In the genomic region with DNA sequence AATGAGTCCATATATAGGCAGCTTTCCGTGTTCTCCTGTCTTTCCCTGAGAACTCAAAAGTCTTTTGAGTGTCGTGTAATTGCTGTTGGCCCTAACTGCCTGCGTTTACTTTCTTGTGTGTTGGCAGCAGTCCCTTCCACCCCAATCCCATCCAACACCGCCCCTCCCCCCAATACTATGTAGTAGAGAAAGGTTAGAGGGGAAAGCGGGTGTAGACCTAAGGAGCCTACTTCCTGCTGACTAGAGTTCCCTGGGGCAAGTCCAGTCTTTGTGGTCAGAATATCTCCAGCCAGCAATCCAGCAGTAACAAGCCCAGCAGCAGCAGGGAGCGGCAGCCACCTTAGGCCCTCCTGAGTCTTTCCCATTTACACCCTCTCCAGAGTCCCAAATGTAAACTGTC, we compare ENCODE assay signal across 31 mouse cellular contexts. TPM values are rescaled to one million over a fixed set of nuclear protein-coding genes. Genes with fewer than 3 reads are reported as not detected.
DNase-seq lines count a peak whose midpoint lies in the region; ATAC-seq and TF ChIP-seq lines count a peak whose summit lies in the region.
"Had no signal": no experiment of that assay in that cellular context is flagged by ENCODE, and none has a peak within 500 bp of the region (broad histone marks: within the 10 kb centered on the region; RNA-seq: fewer than 3 reads in every experiment).

No protein-coding gene starts in this region.

- no peak for TF ChIP-seq CTCF in lung, adult 2 months (IDR thresholded peaks at IDR 0.05; ENCODE audit: insufficient read depth, low read length)
- no peak for TF ChIP-seq CTCF in thymus, adult 2 months (IDR thresholded peaks at IDR 0.05; ENCODE audit: borderline replicate concordance, control insufficient read depth, extremely low read depth, insufficient read depth, low read length, poor library complexity)

- no peak overlapping the region for H3K4me2 ChIP-seq in hindbrain, embryonic 12.5 days (replicated peaks)
- H3K4me2 ChIP-seq in forebrain, embryonic 16.5 days (ENCODE audit: low read length), result no peak overlapping the region
- H3K4me2 ChIP-seq: embryonic facial prominence, embryonic 12.5 days; heart, embryonic 13.5 days; limb, embryonic 15.5 days; liver, embryonic 15.5 days; midbrain, embryonic 15.5 days had no signal

- no peaks in the 10 kb centered on the region for H3K27me3 ChIP-seq in thymus, adult 2 months (ENCODE audit: control insufficient read depth, insufficient read depth, low read length)
- no peaks in the 10 kb centered on the region for H3K27me3 ChIP-seq in hindbrain, embryonic 12.5 days
- H3K27me3 ChIP-seq in forebrain, embryonic 16.5 days (replicated peaks; ENCODE audit: control insufficient read depth, insufficient read depth, low read length), result no peaks in the 10 kb centered on the region
- H3K27me3 ChIP-seq: embryonic facial prominence, embryonic 12.5 days; heart, embryonic 13.5 days; limb, embryonic 15.5 days; liver, embryonic 15.5 days; midbrain, embryonic 15.5 days had no signal

- H3K9me3 ChIP-seq in hindbrain, embryonic 12.5 days (replicated peaks), result no peaks in the 10 kb centered on the region
- no peaks in the 10 kb centered on the region for H3K9me3 ChIP-seq in forebrain, embryonic 16.5 days (ENCODE audit: control insufficient read depth, low read length)
- H3K9me3 ChIP-seq: embryonic facial prominence, embryonic 12.5 days; G1E; hindbrain, embryonic 10.5 days; limb, embryonic 10.5 days; limb, embryonic 15.5 days; liver, embryonic 15.5 days; midbrain, embryonic 10.5 days; midbrain, embryonic 15.5 days had no signal

- no peak overlapping the region for H3K4me3 ChIP-seq in lung, adult 2 months (replicated peaks; ENCODE audit: extremely low read depth, low read depth, low read length)
- no peak overlapping the region for H3K4me3 ChIP-seq in thymus, adult 2 months (ENCODE audit: control insufficient read depth, insufficient read depth, low read length)
- H3K4me3 ChIP-seq in hindbrain, embryonic 12.5 days, result no peak overlapping the region
- no peak overlapping the region for H3K4me3 ChIP-seq in forebrain, embryonic 16.5 days (replicated peaks; ENCODE audit: low read length)
- H3K4me3 ChIP-seq: embryonic facial prominence, embryonic 12.5 days; heart, embryonic 13.5 days; hindbrain, embryonic 10.5 days; limb, embryonic 10.5 days; limb, embryonic 15.5 days; liver, embryonic 15.5 days; midbrain, embryonic 10.5 days; midbrain, embryonic 15.5 days had no signal

- no peaks in the 10 kb centered on the region for H3K4me1 ChIP-seq in lung, adult 2 months (ENCODE audit: control insufficient read depth, insufficient read depth, low read length)
- H3K4me1 ChIP-seq in thymus, adult 2 months (replicated peaks; ENCODE audit: control insufficient read depth, insufficient read depth, low read length), result no peaks in the 10 kb centered on the region
- H3K4me1 ChIP-seq in hindbrain, embryonic 12.5 days, result no peaks in the 10 kb centered on the region
- 0 out of 2 replicates have a peak, but pooled peaks cover 3% of the 10 kb centered on the region for H3K4me1 ChIP-seq in forebrain, embryonic 16.5 days (replicated peaks; ENCODE audit: control insufficient read depth, insufficient read depth, low read length)
- H3K4me1 ChIP-seq: embryonic facial prominence, embryonic 12.5 days; heart, embryonic 13.5 days; hindbrain, embryonic 10.5 days; limb, embryonic 10.5 days; limb, embryonic 15.5 days; midbrain, embryonic 10.5 days; midbrain, embryonic 15.5 days had no signal

- no peak overlapping the region for H3K27ac ChIP-seq in thymus, adult 2 months (ENCODE audit: control insufficient read depth, insufficient read depth, low read length)
- no peak overlapping the region for H3K27ac ChIP-seq in hindbrain, embryonic 12.5 days
- no peak overlapping the region for H3K27ac ChIP-seq in forebrain, embryonic 16.5 days (ENCODE audit: low read length)
- H3K27ac ChIP-seq: embryonic facial prominence, embryonic 12.5 days; heart, embryonic 13.5 days; hindbrain, embryonic 10.5 days; limb, embryonic 10.5 days; limb, embryonic 15.5 days; liver, embryonic 15.5 days; midbrain, embryonic 10.5 days; midbrain, embryonic 15.5 days; stomach, postnatal 0 days had no signal

- no peak for TF ChIP-seq POLR2A in lung, adult 2 months (IDR thresholded peaks at IDR 0.05; ENCODE audit: borderline replicate concordance, extremely low read depth, low read depth, low read length)
- no peak for TF ChIP-seq POLR2A in thymus, adult 2 months (IDR thresholded peaks at IDR 0.05; ENCODE audit: control insufficient read depth, extremely low read depth, insufficient read depth, low read length, poor library complexity)

- DNase-seq in 3134 (ENCODE audit: extremely low read depth, insufficient read length, low spot score), result peak; percentile 61
- DNase-seq in 3T3-L1 (ENCODE audit: low read depth, low spot score), result peak; percentile 65
- DNase-seq in lung, adult 2 months, result peak; percentile 15
- DNase-seq in lung, postnatal 14 days, result peak; percentile 19
- DNase-seq in thymus, adult 2 months, result no peak
- DNase-seq: adrenal gland, postnatal 25 days; cerebellum, adult 11-12 months; cerebellum, adult 9-11 months; embryo, embryonic 11 days; forebrain, postnatal 0 days; gastrocnemius, postnatal 10 days; heart, postnatal 10 days; kidney, postnatal 25 days; right cerebral cortex, adult 18-20 months; spleen, adult 18-20 months; thymus, adult 18-20 months; thymus, postnatal 36 days had no signal

- no peak overlapping the region for H3K9ac ChIP-seq in hindbrain, embryonic 12.5 days
- no peak overlapping the region for H3K9ac ChIP-seq in forebrain, embryonic 16.5 days (replicated peaks; ENCODE audit: low read depth, low read length)
- H3K9ac ChIP-seq: embryonic facial prominence, embryonic 12.5 days; forebrain, postnatal 0 days; heart, embryonic 13.5 days; limb, embryonic 15.5 days; liver, embryonic 15.5 days; midbrain, embryonic 15.5 days had no signal

- no peak for ATAC-seq in hindbrain, embryonic 12.5 days (ENCODE audit: low FRiP score)
- no peak for ATAC-seq in forebrain, embryonic 16.5 days
- ATAC-seq: forebrain, postnatal 0 days; hindbrain, embryonic 16.5 days; intestine, embryonic 16.5 days; midbrain, embryonic 15.5 days had no signal

- 45% methylated on average over 6 of the region's 6 CpGs for WGBS in lung, adult 2 months
- 93% methylated on average over 6 of the region's 6 CpGs for WGBS in thymus, adult 2 months
- WGBS in hindbrain, embryonic 12.5 days, result 85% methylated on average over 6 of the region's 6 CpGs
- 62% methylated on average over 6 of the region's 6 CpGs for WGBS in forebrain, embryonic 16.5 days

- H3K36me3 ChIP-seq in thymus, adult 2 months (ENCODE audit: control insufficient read depth, insufficient read depth, low read length), result peaks cover 33% of the 10 kb centered on the region
- H3K36me3 ChIP-seq in hindbrain, embryonic 12.5 days, result peaks cover 65% of the 10 kb centered on the region
- peaks cover 19% of the 10 kb centered on the region for H3K36me3 ChIP-seq in forebrain, embryonic 16.5 days (ENCODE audit: control insufficient read depth, insufficient read depth)

RNA-seq across cellular contexts. Expression of a gene that starts 8.0 kb away (rescaled TPM):
- 28.8 and 30.6 TPM in 2 replicates for polyA plus RNA-seq in lung, adult 2 months (2012; rRNA removed)
- 38.7 and 46.9 TPM in 2 replicates for polyA plus RNA-seq in thymus, adult 2 months (2012; rRNA removed)
- polyA plus RNA-seq in hindbrain, embryonic 12.5 days (2016; fragmentation: Nextera tagmentation; extraction: Ambion mirVana), result 51.5 and 52.8 TPM in 2 replicates
- 51.5 and 55.5 TPM in 2 replicates for polyA plus RNA-seq in forebrain, embryonic 16.5 days (2015; fragmentation: Nextera tagmentation; extraction: Ambion mirVana)

RNA-seq across cellular contexts. Expression of a gene that starts 8.1 kb away (rescaled TPM):
- 6.1 and 7.0 TPM in 2 replicates for polyA plus RNA-seq in lung, adult 2 months (2012; rRNA removed)
- polyA plus RNA-seq in thymus, adult 2 months (2012; rRNA removed), result 7.2 and 8.2 TPM in 2 replicates
- 1.9 TPM in 2 replicates for polyA plus RNA-seq in hindbrain, embryonic 12.5 days (2016; fragmentation: Nextera tagmentation; extraction: Ambion mirVana)
- 0.71 and 1.5 TPM in 2 replicates for polyA plus RNA-seq in forebrain, embryonic 16.5 days (2015; fragmentation: Nextera tagmentation; extraction: Ambion mirVana)

RNA-seq across cellular contexts. Expression of a gene that starts 42.7 kb away (rescaled TPM):
- 107 and 108 TPM in 2 replicates for polyA plus RNA-seq in lung, adult 2 months (2012; rRNA removed)
- 205 and 216 TPM in 2 replicates for polyA plus RNA-seq in thymus, adult 2 months (2012; rRNA removed)
- polyA plus RNA-seq in hindbrain, embryonic 12.5 days (2016; fragmentation: Nextera tagmentation; extraction: Ambion mirVana), result 95.3 and 102 TPM in 2 replicates
- 55.8 and 58.3 TPM in 2 replicates for polyA plus RNA-seq in forebrain, embryonic 16.5 days (2015; fragmentation: Nextera tagmentation; extraction: Ambion mirVana)

RNA-seq across cellular contexts. Expression of a gene that starts 49.7 kb away (rescaled TPM):
- polyA plus RNA-seq in lung, adult 2 months (2012; rRNA removed), result 10.1 and 10.3 TPM in 2 replicates
- polyA plus RNA-seq in thymus, adult 2 months (2012; rRNA removed), result 3.9 and 8.8 TPM in 2 replicates
- polyA plus RNA-seq in hindbrain, embryonic 12.5 days (2016; fragmentation: Nextera tagmentation; extraction: Ambion mirVana), result 2.2 and 2.5 TPM in 2 replicates
- 1.1 and 1.2 TPM in 2 replicates for polyA plus RNA-seq in forebrain, embryonic 16.5 days (2015; fragmentation: Nextera tagmentation; extraction: Ambion mirVana)
